Comparison of ENCODE assay signal across 13 mouse cellular contexts in the genomic region with DNA sequence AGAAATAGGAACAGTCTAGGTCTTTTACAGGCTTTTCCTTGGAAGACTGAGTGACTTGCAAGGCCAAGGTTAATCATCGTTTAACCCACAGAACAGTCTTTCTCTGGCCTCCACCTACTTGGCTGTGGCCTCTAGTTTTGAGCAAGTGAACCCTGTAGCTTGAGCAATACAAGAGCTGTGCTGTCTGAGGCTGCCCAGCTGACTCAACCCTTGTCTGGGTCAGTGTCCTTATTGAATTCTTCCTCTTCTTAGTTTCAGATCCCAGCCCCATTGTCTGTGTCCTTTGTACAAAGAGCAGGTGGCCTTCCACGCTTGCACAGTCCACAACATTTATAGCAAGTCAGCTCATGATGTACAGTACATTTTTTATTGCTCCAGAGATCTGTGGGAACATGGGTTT. TPM values are rescaled to one million over a fixed set of nuclear protein-coding genes. Genes with fewer than 3 reads are reported as not detected.
A peak's percentile ranks its signal among the peaks of the same experiment; 100 is the strongest.
DNase-seq lines count a peak whose midpoint lies in the region; ATAC-seq and TF ChIP-seq lines count a peak whose summit lies in the region.
"Had no signal": no experiment of that assay in that cellular context is flagged by ENCODE, and none has a peak within 500 bp of the region (broad histone marks: within the 10 kb centered on the region; RNA-seq: fewer than 3 reads in every experiment).

No protein-coding gene starts in this region.

- no peaks in the 10 kb centered on the region for H3K9me3 ChIP-seq in heart, embryonic 11.5 days (replicated peaks; ENCODE audit: control insufficient read depth, low read length)
- H3K9me3 ChIP-seq in lung, postnatal 0 days (ENCODE audit: low read length): no peaks in the 10 kb centered on the region

- no peak overlapping the region for H3K4me3 ChIP-seq in heart, embryonic 11.5 days (ENCODE audit: low read depth, low read length)
- no peak overlapping the region for H3K4me3 ChIP-seq in lung, postnatal 0 days (ENCODE audit: low read depth, low read length)

- H3K4me2 ChIP-seq in heart, embryonic 11.5 days: no peak overlapping the region
- H3K4me2 ChIP-seq in lung, postnatal 0 days (replicated peaks; ENCODE audit: low read depth, low read length): no peak overlapping the region

- WGBS in heart, embryonic 11.5 days (ENCODE audit: insufficient replicate concordance): 70% methylated on average over 2 of the region's 2 CpGs
- WGBS in lung, postnatal 0 days: 59% methylated on average over 2 of the region's 2 CpGs

- no peak overlapping the region for H3K9ac ChIP-seq in heart, embryonic 11.5 days (ENCODE audit: low read depth, low read length)
- no peak overlapping the region for H3K9ac ChIP-seq in lung, postnatal 0 days (replicated peaks; ENCODE audit: low read depth)

- no peak for TF ChIP-seq CTCF in lung, postnatal 0 days (IDR thresholded peaks at IDR 0.05)

- DNase-seq in heart, adult 9 months (ENCODE audit: low spot score in 2 of 2): peak; percentile 60 to 63
- peak; percentile 73 for DNase-seq in Muller cell, postnatal 12 days (ENCODE audit: inconsistent ontology term)
- DNase-seq in fibroblast of lung, adult 2 months (ENCODE audit: low read depth): peak; percentile 87
- DNase-seq in lung, postnatal 0 days (ENCODE audit: low spot score): peak; percentile 70
- no peak for DNase-seq in retina, embryonic 14.5 days (ENCODE audit: low spot score)
- no peak for DNase-seq in frontal cortex, postnatal 36 days (ENCODE audit: low spot score in 2 of 2)

- no peak for ATAC-seq in heart, embryonic 11.5 days (replicated peaks; ENCODE audit: insufficient number of reproducible peaks, low FRiP score, low TSS enrichment)
- ATAC-seq in lung, postnatal 0 days: peak; percentile 60
- no peak for ATAC-seq in megakaryocyte-erythroid progenitor cell, adult 5-6 weeks (replicated peaks; ENCODE audit: low FRiP score, low TSS enrichment, poor library complexity, severe bottlenecking)
- ATAC-seq: midbrain, embryonic 16.5 days had no signal

- H3K36me3 ChIP-seq in heart, embryonic 11.5 days (ENCODE audit: control insufficient read depth, insufficient read depth, low read length): no peaks in the 10 kb centered on the region
- no peaks in the 10 kb centered on the region for H3K36me3 ChIP-seq in lung, postnatal 0 days (ENCODE audit: insufficient read depth, low read length)

- H3K27ac ChIP-seq in heart, embryonic 11.5 days (ENCODE audit: low read depth, low read length): no peak overlapping the region
- H3K27ac ChIP-seq in lung, postnatal 0 days (ENCODE audit: low read length): 0 out of 2 replicates have a peak overlapping the region, but pooled peaks have one; percentile 20

- no peaks in the 10 kb centered on the region for H3K27me3 ChIP-seq in heart, embryonic 11.5 days (ENCODE audit: control insufficient read depth, insufficient read depth, low read length)
- no peaks in the 10 kb centered on the region for H3K27me3 ChIP-seq in lung, postnatal 0 days (replicated peaks; ENCODE audit: insufficient read depth, low read length)

- no peak; the same call in none of the 2 replicates for TF ChIP-seq EP300 in lung, postnatal 0 days (IDR thresholded peaks at IDR 0.05)

- peaks cover 17% of the 10 kb centered on the region for H3K4me1 ChIP-seq in heart, embryonic 11.5 days (ENCODE audit: control insufficient read depth, insufficient read depth, low read length)
- H3K4me1 ChIP-seq in lung, postnatal 0 days (ENCODE audit: insufficient read depth, low read depth, low read length): no peaks in the 10 kb centered on the region

RNA-seq across cellular contexts. Expression of gene 1700020N01Rik, which starts 16.6 kb away (rescaled TPM):
- polyA plus RNA-seq in heart, embryonic 11.5 days (2014; fragmentation: Nextera tagmentation; extraction: Ambion mirVana): 0.28 and 0.30 TPM in 2 replicates
- 0.11 and 0.21 TPM in 2 replicates for polyA plus RNA-seq in lung, postnatal 0 days (2015; fragmentation: Nextera tagmentation; extraction: Ambion mirVana)
- total RNA-seq in megakaryocyte-erythroid progenitor cell, adult 5-6 weeks (2014; fragmentation: Nextera tagmentation): not detected in 2 replicates
- total RNA-seq in megakaryocyte-erythroid progenitor cell, adult 5-6 weeks (2017): not detected in 2 replicates
- total RNA-seq: adrenal gland, adult 18-20 months; heart, postnatal 10 days; left cerebral cortex, postnatal 14 days had no signal
- polyA plus RNA-seq: embryonic facial prominence, embryonic 14.5 days; midbrain, embryonic 16.5 days had no signal

Comparison
In these comparisons a context has a peak if more than half of its experiments do, and no peak if none do; other contexts are left out.
1. DNase-seq: peak in heart, adult 9 months (2 of 2), Muller cell, postnatal 12 days (single experiment), fibroblast of lung, adult 2 months (single experiment) and lung, postnatal 0 days (single experiment); none in retina, embryonic 14.5 days (single experiment) and frontal cortex, postnatal 36 days (0 of 2).